Mouse (Mus musculus): Measurements from ENCODE around the gene Rpl6. TPM values are rescaled to one million over a fixed set of nuclear protein-coding genes. Genes with fewer than 3 reads are reported as not detected.
"Not testable (repeated sequence)": the region's sequence is repeated elsewhere in the genome, so short reads cannot be mapped to it uniquely, and the experiment has no call there.

The Rpl6 gene
- polyA plus RNA-seq, 1 experiment from 2014 or later = 590 TPM

DNA sequence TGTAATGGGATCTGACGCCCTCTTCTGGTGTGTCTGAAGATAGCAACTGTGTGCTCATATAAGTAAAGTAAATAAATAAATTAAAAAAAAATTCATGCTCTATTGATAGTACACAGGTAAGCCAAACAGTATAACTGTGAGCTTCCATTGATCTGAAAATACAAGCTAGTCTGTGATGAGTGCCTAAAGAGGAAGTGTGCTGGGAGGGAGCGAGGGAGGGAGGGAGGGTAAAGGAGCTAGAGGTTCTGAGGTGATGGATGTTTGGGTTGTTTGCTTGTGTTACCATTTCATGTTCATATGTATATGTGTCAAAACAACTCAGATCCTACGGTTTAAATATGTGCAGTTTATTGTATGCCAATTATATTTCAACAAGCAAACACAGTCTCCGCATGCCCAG lies 22.6 kb downstream of the Rpl6 start:
- H3K4me1 ChIP-seq (replicated peaks; ENCODE audit: control insufficient read depth, insufficient read depth, low read length) = no peaks in the 10 kb centered on the region; the same call in 1 of the 2 replicates
- 84% methylated on average over 4 of the region's 4 CpGs for WGBS
- ATAC-seq (ENCODE audit: low read depth) = no peak
- no peak overlapping the region for H3K9ac ChIP-seq (ENCODE audit: low read length)
- H3K4me3 ChIP-seq (ENCODE audit: low read length) = no peak overlapping the region
- H3K27ac ChIP-seq (ENCODE audit: low read length) = no peak overlapping the region
- H3K4me2 ChIP-seq (ENCODE audit: low read depth, low read length) = no peak overlapping the region
- H3K36me3 ChIP-seq (ENCODE audit: control insufficient read depth, insufficient read depth, low read length) = no peaks in the 10 kb centered on the region
- H3K27me3 ChIP-seq (ENCODE audit: control insufficient read depth, insufficient read depth, low read depth, low read length) = no peaks in the 10 kb centered on the region
- no peaks in the 10 kb centered on the region for H3K9me3 ChIP-seq (ENCODE audit: control insufficient read depth, low read length)

DNA sequence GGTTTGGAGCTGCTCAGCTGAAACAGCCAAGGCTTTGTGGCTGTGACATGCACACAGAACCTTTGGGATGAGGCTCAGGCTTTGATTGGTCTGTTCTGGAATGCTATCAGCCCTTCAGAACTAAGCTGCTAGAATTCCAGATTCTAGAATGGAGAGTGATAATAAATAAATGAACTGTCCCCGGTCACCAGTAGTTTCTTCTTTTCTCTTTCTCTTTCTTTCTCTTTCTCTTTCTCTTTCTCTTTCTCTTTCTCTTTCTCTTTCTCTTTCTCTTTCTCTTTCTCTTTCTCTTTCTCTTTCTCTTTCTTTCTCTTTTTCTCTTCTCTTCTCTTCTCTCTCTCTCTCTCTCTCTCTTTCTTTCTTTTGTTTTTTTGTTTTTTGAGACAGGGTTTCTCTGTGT lies 23.0 kb downstream of the Rpl6 start:
- not testable (repeated sequence) for H3K36me3 ChIP-seq (ENCODE audit: control insufficient read depth, insufficient read depth, low read length); ATAC-seq (ENCODE audit: low read depth); H3K9ac ChIP-seq (ENCODE audit: low read length); H3K27ac ChIP-seq (ENCODE audit: low read length); H3K4me2 ChIP-seq (ENCODE audit: low read depth, low read length); H3K27me3 ChIP-seq (ENCODE audit: control insufficient read depth, insufficient read depth, low read depth, low read length); H3K9me3 ChIP-seq (ENCODE audit: control insufficient read depth, low read length); H3K4me1 ChIP-seq (replicated peaks; ENCODE audit: control insufficient read depth, insufficient read depth, low read length); H3K4me3 ChIP-seq (ENCODE audit: low read length)
- WGBS = 86% methylated on average over 1 of the region's 1 CpGs

DNA sequence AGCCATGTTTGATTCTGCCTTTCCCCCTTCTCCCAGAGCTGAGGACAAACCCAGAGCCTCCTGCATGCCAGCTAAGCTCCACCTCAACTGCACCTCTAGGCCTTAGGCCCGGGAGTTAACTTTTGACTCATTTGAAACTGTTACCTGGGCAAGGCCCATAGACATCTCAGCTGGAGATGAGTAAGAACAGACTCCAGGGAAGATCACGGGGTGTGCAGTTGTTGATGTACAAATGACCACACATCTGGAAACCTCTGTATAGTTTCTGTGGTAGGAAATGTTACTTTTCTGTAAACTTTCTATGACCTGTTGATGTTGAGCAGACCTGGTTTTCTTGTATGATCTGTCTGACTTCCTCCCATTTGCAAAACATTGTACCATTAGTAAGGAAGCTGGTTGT lies 24.9 kb downstream of the Rpl6 start:
- H3K27ac ChIP-seq (ENCODE audit: low read length) = no peak overlapping the region
- WGBS = 92% methylated on average over 2 of the region's 2 CpGs
- no peak overlapping the region for H3K4me2 ChIP-seq (ENCODE audit: low read depth, low read length)
- H3K4me3 ChIP-seq (ENCODE audit: low read length) = no peak overlapping the region
- H3K9me3 ChIP-seq (ENCODE audit: control insufficient read depth, low read length) = no peaks in the 10 kb centered on the region
- H3K9ac ChIP-seq (ENCODE audit: low read length) = no peak overlapping the region
- no peaks in the 10 kb centered on the region for H3K4me1 ChIP-seq (replicated peaks; ENCODE audit: control insufficient read depth, insufficient read depth, low read length)
- no peaks in the 10 kb centered on the region for H3K36me3 ChIP-seq (ENCODE audit: control insufficient read depth, insufficient read depth, low read length)
- no peaks in the 10 kb centered on the region for H3K27me3 ChIP-seq (ENCODE audit: control insufficient read depth, insufficient read depth, low read depth, low read length)
- ATAC-seq (ENCODE audit: low read depth) = no peak

DNA sequence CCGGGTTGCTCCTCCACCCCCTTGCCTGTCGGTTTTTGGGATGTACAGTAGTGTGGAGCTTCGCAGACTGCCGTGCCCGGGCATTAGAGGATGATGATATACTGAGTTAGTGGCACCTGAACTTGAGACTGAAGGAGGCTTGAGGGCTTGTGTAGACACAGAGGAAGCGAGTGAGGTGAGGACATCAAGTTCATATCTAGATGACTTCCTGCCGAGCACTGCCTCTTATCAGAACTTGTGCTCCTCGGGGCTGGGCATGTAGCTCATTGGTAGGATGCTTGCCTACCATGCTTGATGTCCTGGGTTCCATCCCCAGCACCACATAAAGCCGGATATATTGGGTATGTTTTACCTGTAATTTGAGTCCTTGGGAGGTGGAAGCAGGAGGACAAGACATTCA lies 26.5 kb downstream of the Rpl6 start:
- Histone ChIP-seq H3K27me3 (ENCODE audit: control insufficient read depth, insufficient read depth, low read depth, low read length) (no peaks in the 10 kb centered on the region), H3K27ac (ENCODE audit: low read length) (no peak overlapping the region), H3K9ac (ENCODE audit: low read length) (no peak overlapping the region), H3K4me2 (ENCODE audit: low read depth, low read length) (no peak overlapping the region), H3K9me3 (ENCODE audit: control insufficient read depth, low read length) (0 out of 2 replicates have a peak, but pooled peaks cover 3% of the 10 kb centered on the region), H3K4me3 (ENCODE audit: low read length) (no peak overlapping the region), H3K4me1 (replicated peaks; ENCODE audit: control insufficient read depth, insufficient read depth, low read length) (no peaks in the 10 kb centered on the region), H3K36me3 (ENCODE audit: control insufficient read depth, insufficient read depth, low read length) (no peaks in the 10 kb centered on the region)
- no peak for ATAC-seq (ENCODE audit: low read depth)
- 66% methylated on average over 9 of the region's 9 CpGs for WGBS

DNA sequence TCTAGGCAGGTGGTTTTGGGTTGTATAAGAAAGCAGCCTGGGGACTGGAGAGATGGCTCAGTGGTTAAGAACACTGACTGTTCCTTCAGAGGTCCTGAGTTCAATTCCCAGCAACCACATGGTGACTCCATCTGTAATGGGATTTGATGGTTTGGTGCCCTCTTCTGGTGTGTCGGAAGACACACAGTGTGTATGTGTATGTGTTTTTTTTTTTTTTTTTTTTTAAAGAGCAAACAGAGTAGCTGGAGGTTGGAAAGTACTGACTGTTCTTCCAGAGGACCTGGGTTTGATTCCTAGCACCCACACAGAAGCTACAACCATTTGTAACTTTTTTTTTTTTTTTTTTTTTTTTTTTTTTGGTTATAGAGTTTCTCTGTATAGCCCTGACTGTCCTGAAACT lies 28.5 kb downstream of the Rpl6 start:
- Histone ChIP-seq H3K4me2 (ENCODE audit: low read depth, low read length) (no peak overlapping the region), H3K27ac (ENCODE audit: low read length) (no peak overlapping the region), H3K9ac (ENCODE audit: low read length) (no peak overlapping the region), H3K27me3 (ENCODE audit: control insufficient read depth, insufficient read depth, low read depth, low read length) (no peaks in the 10 kb centered on the region), H3K4me1 (replicated peaks; ENCODE audit: control insufficient read depth, insufficient read depth, low read length) (no peaks in the 10 kb centered on the region), H3K9me3 (ENCODE audit: control insufficient read depth, low read length) (0 out of 2 replicates have a peak, but pooled peaks cover 3% of the 10 kb centered on the region), H3K36me3 (ENCODE audit: control insufficient read depth, insufficient read depth, low read length) (no peaks in the 10 kb centered on the region), H3K4me3 (ENCODE audit: low read length) (no peak overlapping the region)
- ATAC-seq (ENCODE audit: low read depth) = no peak
- WGBS = 93% methylated on average over 1 of the region's 1 CpGs

DNA sequence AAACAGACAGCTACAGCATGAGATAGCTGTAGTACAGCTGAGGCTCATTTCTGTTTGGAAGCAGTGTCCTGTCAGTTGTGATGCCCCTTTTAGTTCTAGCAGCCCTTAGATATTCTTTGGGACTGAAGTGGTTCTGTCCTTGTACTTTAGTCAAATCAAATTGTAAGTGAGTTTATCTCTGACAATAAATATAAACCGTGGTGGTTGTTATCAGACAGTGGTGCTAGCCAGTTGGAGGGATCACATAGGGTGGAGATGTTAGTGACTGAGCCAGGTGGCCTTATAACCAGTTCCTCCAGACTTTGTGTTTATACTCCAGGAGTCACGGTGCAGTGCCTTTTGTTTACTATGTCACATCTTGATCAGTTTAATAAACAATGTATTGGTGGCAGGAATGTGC lies 29.4 kb downstream of the Rpl6 start:
- 38% methylated on average over 2 of the region's 2 CpGs for WGBS
- Histone ChIP-seq H3K9me3 (ENCODE audit: control insufficient read depth, low read length) (0 out of 2 replicates have a peak, but pooled peaks cover 3% of the 10 kb centered on the region), H3K4me3 (ENCODE audit: low read length) (no peak overlapping the region), H3K4me1 (replicated peaks; ENCODE audit: control insufficient read depth, insufficient read depth, low read length) (no peaks in the 10 kb centered on the region), H3K27me3 (ENCODE audit: control insufficient read depth, insufficient read depth, low read depth, low read length) (no peaks in the 10 kb centered on the region), H3K27ac (ENCODE audit: low read length) (no peak overlapping the region), H3K36me3 (ENCODE audit: control insufficient read depth, insufficient read depth, low read length) (no peaks in the 10 kb centered on the region), H3K9ac (ENCODE audit: low read length) (no peak overlapping the region), H3K4me2 (ENCODE audit: low read depth, low read length) (no peak overlapping the region)
- no peak for ATAC-seq (ENCODE audit: low read depth)

DNA sequence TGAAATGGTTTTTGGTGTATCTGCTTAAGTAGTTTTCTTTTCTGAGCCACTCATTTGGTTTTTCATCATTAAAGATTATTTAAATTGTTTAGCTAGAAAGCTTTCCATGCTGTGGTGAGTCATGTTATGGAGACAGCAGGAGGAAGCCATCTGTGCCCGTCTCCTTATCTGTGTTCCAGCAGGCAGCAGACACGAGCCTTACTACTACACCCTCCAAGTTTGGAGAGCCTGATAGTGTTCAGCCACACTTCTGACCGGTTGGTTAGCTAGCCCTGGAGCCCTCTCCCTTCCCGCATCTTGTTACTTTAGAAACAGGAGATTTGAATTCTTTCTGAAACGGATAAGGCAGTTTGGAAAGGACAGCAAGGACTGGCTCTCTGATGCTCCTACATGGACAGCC lies 31.9 kb downstream of the Rpl6 start:
- Histone ChIP-seq H3K4me1 (replicated peaks; ENCODE audit: control insufficient read depth, insufficient read depth, low read length) (no peaks in the 10 kb centered on the region), H3K4me3 (ENCODE audit: low read length) (no peak overlapping the region), H3K36me3 (ENCODE audit: control insufficient read depth, insufficient read depth, low read length) (no peaks in the 10 kb centered on the region), H3K4me2 (ENCODE audit: low read depth, low read length) (no peak overlapping the region), H3K9me3 (ENCODE audit: control insufficient read depth, low read length) (0 out of 2 replicates have a peak, but pooled peaks cover 3% of the 10 kb centered on the region), H3K9ac (ENCODE audit: low read length) (no peak overlapping the region), H3K27ac (ENCODE audit: low read length) (no peak overlapping the region), H3K27me3 (ENCODE audit: control insufficient read depth, insufficient read depth, low read depth, low read length) (no peaks in the 10 kb centered on the region)
- WGBS = 34% methylated on average over 5 of the region's 5 CpGs
- no peak for ATAC-seq (ENCODE audit: low read depth)

DNA sequence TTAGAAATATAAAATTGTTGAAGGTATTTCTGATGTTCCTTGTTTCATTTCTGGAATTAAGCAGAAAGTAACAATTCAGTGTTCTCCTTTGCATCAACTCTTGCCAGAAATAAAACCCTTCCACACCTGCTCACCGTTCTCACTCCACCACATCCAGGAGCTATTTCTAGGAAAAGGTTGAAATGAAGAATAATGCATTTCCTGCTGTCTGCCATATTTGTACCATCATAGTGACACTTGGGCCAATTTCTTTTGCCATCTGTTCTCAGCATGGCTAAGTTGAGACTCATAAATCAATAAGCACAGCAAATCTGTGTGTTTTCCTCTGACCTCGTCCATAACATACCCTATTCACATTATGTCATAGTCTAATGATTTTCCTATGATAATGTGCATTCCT lies 33.9 kb downstream of the Rpl6 start:
- Histone ChIP-seq H3K4me2 (ENCODE audit: low read depth, low read length) (no peak overlapping the region), H3K9me3 (ENCODE audit: control insufficient read depth, low read length) (0 out of 2 replicates have a peak, but pooled peaks cover 3% of the 10 kb centered on the region), H3K27ac (ENCODE audit: low read length) (no peak overlapping the region), H3K9ac (ENCODE audit: low read length) (no peak overlapping the region), H3K36me3 (ENCODE audit: control insufficient read depth, insufficient read depth, low read length) (no peaks in the 10 kb centered on the region), H3K27me3 (ENCODE audit: control insufficient read depth, insufficient read depth, low read depth, low read length) (no peaks in the 10 kb centered on the region), H3K4me1 (replicated peaks; ENCODE audit: control insufficient read depth, insufficient read depth, low read length) (no peaks in the 10 kb centered on the region), H3K4me3 (ENCODE audit: low read length) (no peak overlapping the region)
- ATAC-seq (ENCODE audit: low read depth) = no peak
- WGBS = 67% methylated on average over 2 of the region's 2 CpGs

DNA sequence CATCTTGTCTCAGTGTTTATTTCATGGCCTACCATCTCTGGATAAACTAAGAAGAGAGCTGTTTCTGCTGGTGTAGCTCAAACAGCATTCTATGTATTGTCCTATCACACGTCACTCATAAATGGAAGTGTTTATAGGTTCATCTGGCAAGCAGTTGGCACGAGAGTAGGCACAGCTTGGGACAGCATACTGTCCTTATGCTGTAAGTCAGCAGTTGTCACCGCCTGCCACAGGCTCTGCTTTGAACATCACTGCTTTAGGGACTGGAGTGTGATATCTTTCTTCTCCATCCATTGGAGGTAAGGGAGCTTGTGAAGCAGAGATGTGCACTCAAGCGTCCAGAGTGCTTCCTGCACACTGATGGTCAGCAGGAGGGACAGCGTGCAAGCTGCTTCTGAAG lies 35.6 kb downstream of the Rpl6 start:
- Histone ChIP-seq H3K27ac (ENCODE audit: low read length) (no peak overlapping the region), H3K4me3 (ENCODE audit: low read length) (no peak overlapping the region), H3K27me3 (ENCODE audit: control insufficient read depth, insufficient read depth, low read depth, low read length) (no peaks in the 10 kb centered on the region), H3K9ac (ENCODE audit: low read length) (no peak overlapping the region), H3K36me3 (ENCODE audit: control insufficient read depth, insufficient read depth, low read length) (no peaks in the 10 kb centered on the region), H3K4me1 (replicated peaks; ENCODE audit: control insufficient read depth, insufficient read depth, low read length) (no peaks in the 10 kb centered on the region), H3K9me3 (ENCODE audit: control insufficient read depth, low read length) (0 out of 2 replicates have a peak, but pooled peaks cover under 1% of the 10 kb centered on the region), H3K4me2 (ENCODE audit: low read depth, low read length) (no peak overlapping the region)
- 64% methylated on average over 5 of the region's 5 CpGs for WGBS
- no peak for ATAC-seq (ENCODE audit: low read depth)

DNA sequence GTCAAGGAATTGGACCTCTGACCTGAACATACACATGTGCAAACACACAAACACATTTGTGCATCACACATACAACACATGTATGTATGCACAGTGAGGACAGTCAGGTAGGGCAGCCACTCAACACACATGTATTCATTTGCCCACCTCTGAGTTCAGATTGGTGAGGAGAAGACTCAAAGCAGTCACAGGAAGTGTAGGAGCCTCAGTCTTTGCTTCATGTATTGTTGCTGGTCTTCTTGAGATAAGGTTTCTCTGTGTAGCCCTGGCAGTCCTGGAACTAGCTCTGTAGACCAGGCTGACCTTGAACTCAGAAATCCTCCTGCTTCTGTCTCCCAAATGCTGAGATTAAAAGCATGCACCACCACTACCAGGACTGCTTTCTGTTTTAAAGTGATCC lies 36.9 kb downstream of the Rpl6 start:
- no peaks in the 10 kb centered on the region for H3K4me1 ChIP-seq (replicated peaks; ENCODE audit: control insufficient read depth, insufficient read depth, low read length)
- H3K4me3 ChIP-seq (ENCODE audit: low read length) = no peak overlapping the region
- no peaks in the 10 kb centered on the region for H3K36me3 ChIP-seq (ENCODE audit: control insufficient read depth, insufficient read depth, low read length)

More for the DNA sequence above, 36.9 kb downstream of the Rpl6 start:
- Histone ChIP-seq H3K4me2 (ENCODE audit: low read depth, low read length) (no peak overlapping the region), H3K27me3 (ENCODE audit: control insufficient read depth, insufficient read depth, low read depth, low read length) (no peaks in the 10 kb centered on the region), H3K9ac (ENCODE audit: low read length) (no peak overlapping the region), H3K27ac (ENCODE audit: low read length) (no peak overlapping the region), H3K9me3 (ENCODE audit: control insufficient read depth, low read length) (no peaks in the 10 kb centered on the region)
- ATAC-seq (ENCODE audit: low read depth) = no peak

Data from lung, embryonic 16.5 days (tissue).